Mouse (Mus musculus): ENCODE results near the gene Slc16a12. TPM values are rescaled to one million over a fixed set of nuclear protein-coding genes. Genes with fewer than 3 reads are reported as not detected.
A peak's percentile ranks its signal among the peaks of the same experiment; 100 is the strongest.

The Slc16a12 gene
- polyA plus RNA-seq (2015; fragmentation: Nextera tagmentation; extraction: Ambion mirVana), result 4.9 and 5.7 TPM in 2 replicates

DNA sequence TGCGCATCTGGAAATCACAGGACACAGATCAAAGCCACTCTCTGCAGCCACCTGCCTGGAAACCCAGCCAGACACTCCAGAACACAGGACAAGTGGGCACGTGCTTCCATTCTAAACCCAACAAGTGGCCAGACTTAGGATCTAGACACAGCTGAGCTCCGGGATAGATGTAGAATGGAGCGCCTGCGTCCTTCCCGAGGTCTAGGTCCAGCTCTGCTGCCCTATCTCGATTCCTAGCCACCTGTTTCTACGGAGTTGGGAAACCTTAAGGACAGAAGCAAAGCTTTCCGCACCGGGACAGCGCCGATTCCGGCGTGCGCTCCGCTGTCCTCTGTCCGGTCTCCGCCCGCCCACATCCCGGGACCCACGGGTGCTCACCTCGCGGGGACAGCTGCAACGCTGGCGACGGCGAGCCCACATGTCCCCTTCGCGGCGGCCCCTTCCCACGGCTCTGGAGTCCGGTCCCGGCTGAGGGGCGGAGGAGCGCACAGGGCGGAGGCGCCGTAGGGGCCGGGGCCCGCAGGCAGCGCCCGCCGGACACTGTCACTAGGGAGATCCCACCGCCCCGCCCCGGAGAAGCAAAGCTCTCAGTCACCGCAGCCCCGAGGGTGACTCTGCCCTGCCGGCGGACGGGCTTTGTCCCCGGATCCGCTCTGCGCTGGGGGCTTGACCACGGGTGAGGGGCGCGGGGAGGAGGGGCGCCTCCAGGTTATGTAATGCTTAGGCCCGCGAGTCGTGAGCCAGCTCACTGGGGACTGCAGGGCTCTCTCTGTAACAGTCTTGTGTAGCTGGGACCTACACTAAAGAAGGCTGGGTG is at the start of gene Slc16a12:
TSS of gene Slc16a12 (minus strand) at position 602 of the 817 bp plus-strand sequence.
- no peaks in the 10 kb centered on the region for H3K27me3 ChIP-seq (ENCODE audit: control insufficient read depth, insufficient read depth, low read length)
- peak within 1 kb of the TSS; percentile 96 for H3K4me2 ChIP-seq (ENCODE audit: low read depth, low read length)
- H3K4me3 ChIP-seq (replicated peaks; ENCODE audit: low read length), result peak within 1 kb of the TSS; percentile 67
- peaks cover 5% of the 10 kb centered on the region; the same call in 1 of the 2 replicates for H3K4me1 ChIP-seq (ENCODE audit: control insufficient read depth, insufficient read depth, low read length)
- peak; percentile 82 for ATAC-seq (ENCODE audit: insufficient read depth, low FRiP score)
- no peaks in the 10 kb centered on the region for H3K36me3 ChIP-seq (ENCODE audit: control insufficient read depth, insufficient read depth, low read length)
- H3K9ac ChIP-seq (ENCODE audit: low read length), result peak within 1 kb of the TSS; percentile 80
- WGBS, result under 1% methylated on average over 60 of the region's 61 CpGs
- H3K9me3 ChIP-seq (replicated peaks; ENCODE audit: control insufficient read depth, low read length), result no peaks in the 10 kb centered on the region
- peak within 1 kb of the TSS; percentile 47; the same call in 1 of the 2 replicates for H3K27ac ChIP-seq (ENCODE audit: low read length)

DNA sequence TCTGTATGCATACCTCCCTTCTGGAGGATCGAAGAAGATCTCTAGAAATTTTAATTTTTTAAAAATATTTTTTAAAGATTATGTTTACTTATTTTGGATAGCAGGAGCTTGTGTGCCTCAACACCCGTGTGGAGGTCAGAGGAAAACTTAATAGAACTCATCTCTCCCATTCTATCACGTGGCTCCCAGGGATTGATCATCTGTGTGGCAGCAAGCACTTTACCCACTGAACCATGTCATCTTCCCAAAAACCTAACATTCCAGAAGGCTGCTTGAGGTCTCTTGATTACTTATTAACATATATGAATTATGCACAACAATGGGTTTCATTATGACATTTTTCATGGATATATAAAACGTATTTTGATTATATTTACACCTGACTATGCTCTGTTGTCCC is 49.3 kb upstream of the Slc16a12 start:
- Histone ChIP-seq H3K4me2 (ENCODE audit: low read depth, low read length) (no peak overlapping the region), H3K9ac (ENCODE audit: low read length) (no peak overlapping the region), H3K27ac (ENCODE audit: low read length) (no peak overlapping the region), H3K4me1 (ENCODE audit: control insufficient read depth, insufficient read depth, low read length) (no peaks in the 10 kb centered on the region), H3K4me3 (replicated peaks; ENCODE audit: low read length) (no peak overlapping the region), H3K27me3 (ENCODE audit: control insufficient read depth, insufficient read depth, low read length) (no peaks in the 10 kb centered on the region), H3K36me3 (ENCODE audit: control insufficient read depth, insufficient read depth, low read length) (no peaks in the 10 kb centered on the region), H3K9me3 (replicated peaks; ENCODE audit: control insufficient read depth, low read length) (no peaks in the 10 kb centered on the region)
- WGBS, result 85% methylated on average over 4 of the region's 4 CpGs
- ATAC-seq (ENCODE audit: insufficient read depth, low FRiP score), result no peak

DNA sequence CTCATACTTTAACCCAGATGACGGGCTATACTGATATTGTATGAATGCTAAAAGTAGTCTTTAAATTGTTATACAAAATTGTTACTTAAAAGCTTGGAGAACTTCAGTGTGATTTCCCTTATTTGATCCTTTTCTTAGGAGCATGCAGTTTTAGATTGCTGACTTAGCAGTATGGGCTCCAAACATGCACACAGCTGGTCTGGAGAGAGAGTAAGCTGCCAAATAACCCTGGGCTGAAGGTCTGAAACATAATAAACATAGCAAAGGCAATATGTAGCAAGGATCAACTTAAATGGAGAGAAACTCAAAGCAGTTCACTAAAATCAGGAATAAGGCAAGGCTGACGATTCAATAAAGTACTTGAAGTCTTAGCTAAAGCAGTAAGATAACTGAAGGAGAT is 35.4 kb upstream of the Slc16a12 start:
- no peak for ATAC-seq (ENCODE audit: insufficient read depth, low FRiP score)
- WGBS, result 72% methylated on average over 2 of the region's 2 CpGs
- Histone ChIP-seq H3K27me3 (ENCODE audit: control insufficient read depth, insufficient read depth, low read length) (no peaks in the 10 kb centered on the region), H3K4me3 (replicated peaks; ENCODE audit: low read length) (no peak overlapping the region), H3K27ac (ENCODE audit: low read length) (no peak overlapping the region), H3K9me3 (replicated peaks; ENCODE audit: control insufficient read depth, low read length) (no peaks in the 10 kb centered on the region), H3K4me2 (ENCODE audit: low read depth, low read length) (no peak overlapping the region), H3K4me1 (ENCODE audit: control insufficient read depth, insufficient read depth, low read length) (no peaks in the 10 kb centered on the region), H3K9ac (ENCODE audit: low read length) (no peak overlapping the region), H3K36me3 (ENCODE audit: control insufficient read depth, insufficient read depth, low read length) (no peaks in the 10 kb centered on the region)

DNA sequence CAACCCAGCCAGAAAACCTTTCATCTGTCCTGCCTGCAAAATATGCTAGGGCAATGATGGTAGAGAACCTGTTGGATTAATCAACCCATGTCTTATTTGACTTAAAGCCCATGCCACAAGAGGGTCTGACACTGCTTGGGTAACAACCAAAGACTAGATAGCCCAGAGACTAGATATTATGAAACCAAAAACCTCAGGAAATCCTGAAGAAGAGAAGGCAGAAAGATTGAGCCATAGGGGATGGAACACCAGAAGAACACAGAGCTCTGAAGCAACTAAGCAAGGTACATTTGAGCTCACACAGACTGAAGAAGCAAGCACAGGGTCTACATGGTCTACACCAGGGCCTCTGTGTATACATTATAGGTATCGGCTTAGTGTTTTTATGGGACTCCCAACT is 31.9 kb upstream of the Slc16a12 start:
- Histone ChIP-seq H3K4me2 (ENCODE audit: low read depth, low read length) (no peak overlapping the region), H3K4me3 (replicated peaks; ENCODE audit: low read length) (no peak overlapping the region), H3K27ac (ENCODE audit: low read length) (no peak overlapping the region), H3K9me3 (replicated peaks; ENCODE audit: control insufficient read depth, low read length) (no peaks in the 10 kb centered on the region), H3K4me1 (ENCODE audit: control insufficient read depth, insufficient read depth, low read length) (no peaks in the 10 kb centered on the region), H3K9ac (ENCODE audit: low read length) (no peak overlapping the region), H3K36me3 (ENCODE audit: control insufficient read depth, insufficient read depth, low read length) (no peaks in the 10 kb centered on the region), H3K27me3 (ENCODE audit: control insufficient read depth, insufficient read depth, low read length) (no peaks in the 10 kb centered on the region)
- WGBS, result 96% methylated on average over 1 of the region's 1 CpGs
- no peak for ATAC-seq (ENCODE audit: insufficient read depth, low FRiP score)

DNA sequence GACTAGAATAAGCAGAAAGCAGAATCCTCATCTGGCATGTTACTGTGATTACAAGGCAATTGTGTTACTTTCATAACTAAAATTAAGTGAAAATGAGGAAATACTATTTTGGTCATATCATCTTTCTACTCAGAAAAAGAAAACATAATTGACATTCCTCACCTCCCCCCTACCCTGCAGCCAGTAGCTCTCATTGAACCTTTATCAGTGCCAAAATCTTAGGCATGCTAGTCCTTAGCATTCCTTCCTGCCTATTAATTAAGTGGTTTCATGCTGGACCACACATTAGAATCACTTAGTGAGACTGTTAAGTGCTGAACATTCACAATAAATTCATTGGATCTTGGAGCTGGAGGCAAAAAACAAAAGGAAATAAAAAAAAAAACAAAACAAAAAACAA is 31.0 kb upstream of the Slc16a12 start:
- no peak overlapping the region for H3K9ac ChIP-seq (ENCODE audit: low read length)
- no peaks in the 10 kb centered on the region for H3K27me3 ChIP-seq (ENCODE audit: control insufficient read depth, insufficient read depth, low read length)
- no peaks in the 10 kb centered on the region for H3K9me3 ChIP-seq (replicated peaks; ENCODE audit: control insufficient read depth, low read length)
- no peaks in the 10 kb centered on the region for H3K36me3 ChIP-seq (ENCODE audit: control insufficient read depth, insufficient read depth, low read length)
- no peak for ATAC-seq (ENCODE audit: insufficient read depth, low FRiP score)
- no peak overlapping the region for H3K4me3 ChIP-seq (replicated peaks; ENCODE audit: low read length)
- H3K4me2 ChIP-seq (ENCODE audit: low read depth, low read length), result no peak overlapping the region
- no peak overlapping the region for H3K27ac ChIP-seq (ENCODE audit: low read length)
- no peaks in the 10 kb centered on the region for H3K4me1 ChIP-seq (ENCODE audit: control insufficient read depth, insufficient read depth, low read length)

DNA sequence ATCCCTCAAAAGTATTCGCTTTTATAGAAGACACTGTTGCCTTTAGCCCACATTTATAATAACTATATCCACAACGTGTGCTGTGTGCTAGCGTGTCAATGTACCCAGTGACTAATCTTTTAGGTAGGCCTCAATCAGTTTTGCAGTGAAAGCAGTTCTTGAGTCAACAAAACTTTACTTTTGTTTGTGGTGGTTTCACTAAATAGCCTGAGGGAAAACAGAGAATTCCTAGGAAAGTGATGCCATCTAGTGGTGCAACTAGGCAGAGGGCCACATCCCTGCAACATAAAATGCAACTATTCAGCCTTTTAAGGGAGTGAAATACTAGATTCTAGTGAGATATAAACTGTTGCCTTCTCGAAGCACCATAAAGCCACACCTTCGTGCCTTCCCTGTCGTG is 25.7 kb upstream of the Slc16a12 start:
- H3K36me3 ChIP-seq (ENCODE audit: control insufficient read depth, insufficient read depth, low read length), result no peaks in the 10 kb centered on the region
- H3K27ac ChIP-seq (ENCODE audit: low read length), result no peak overlapping the region
- H3K9ac ChIP-seq (ENCODE audit: low read length), result no peak overlapping the region
- H3K4me2 ChIP-seq (ENCODE audit: low read depth, low read length), result no peak overlapping the region
- no peak overlapping the region for H3K4me3 ChIP-seq (replicated peaks; ENCODE audit: low read length)
- WGBS, result 17% methylated on average over 6 of the region's 6 CpGs
- ATAC-seq (ENCODE audit: insufficient read depth, low FRiP score), result peak; percentile 25; the same call in 1 of the 2 replicates
- no peaks in the 10 kb centered on the region for H3K9me3 ChIP-seq (replicated peaks; ENCODE audit: control insufficient read depth, low read length)
- H3K4me1 ChIP-seq (ENCODE audit: control insufficient read depth, insufficient read depth, low read length), result no peaks in the 10 kb centered on the region
- H3K27me3 ChIP-seq (ENCODE audit: control insufficient read depth, insufficient read depth, low read length), result no peaks in the 10 kb centered on the region

DNA sequence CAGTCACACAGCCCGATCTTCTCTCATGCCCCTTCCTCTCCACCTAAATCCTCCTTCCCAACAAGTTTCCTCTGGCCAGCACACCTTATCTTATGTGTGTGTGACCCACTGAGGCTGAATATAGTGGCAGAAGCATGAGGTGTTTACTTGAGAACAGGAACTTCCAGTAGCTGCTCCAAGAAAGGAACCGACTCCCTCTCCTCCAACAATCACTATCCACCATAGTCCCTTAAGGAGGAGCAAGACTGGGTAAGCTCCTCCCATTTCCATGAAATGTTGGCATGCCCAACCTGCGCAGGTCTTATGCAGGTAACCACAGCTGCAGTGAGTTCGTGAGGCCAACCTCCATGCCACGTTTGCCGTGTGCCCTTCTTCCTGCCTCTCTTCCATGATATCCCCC is 23.7 kb upstream of the Slc16a12 start:
- no peak for ATAC-seq (ENCODE audit: insufficient read depth, low FRiP score)
- H3K27ac ChIP-seq (ENCODE audit: low read length), result no peak overlapping the region
- H3K36me3 ChIP-seq (ENCODE audit: control insufficient read depth, insufficient read depth, low read length), result no peaks in the 10 kb centered on the region
- H3K9me3 ChIP-seq (replicated peaks; ENCODE audit: control insufficient read depth, low read length), result no peaks in the 10 kb centered on the region
- no peak overlapping the region for H3K4me3 ChIP-seq (replicated peaks; ENCODE audit: low read length)
- no peak overlapping the region for H3K4me2 ChIP-seq (ENCODE audit: low read depth, low read length)
- no peak overlapping the region for H3K9ac ChIP-seq (ENCODE audit: low read length)
- no peaks in the 10 kb centered on the region for H3K27me3 ChIP-seq (ENCODE audit: control insufficient read depth, insufficient read depth, low read length)
- 77% methylated on average over 6 of the region's 6 CpGs for WGBS
- H3K4me1 ChIP-seq (ENCODE audit: control insufficient read depth, insufficient read depth, low read length), result no peaks in the 10 kb centered on the region

DNA sequence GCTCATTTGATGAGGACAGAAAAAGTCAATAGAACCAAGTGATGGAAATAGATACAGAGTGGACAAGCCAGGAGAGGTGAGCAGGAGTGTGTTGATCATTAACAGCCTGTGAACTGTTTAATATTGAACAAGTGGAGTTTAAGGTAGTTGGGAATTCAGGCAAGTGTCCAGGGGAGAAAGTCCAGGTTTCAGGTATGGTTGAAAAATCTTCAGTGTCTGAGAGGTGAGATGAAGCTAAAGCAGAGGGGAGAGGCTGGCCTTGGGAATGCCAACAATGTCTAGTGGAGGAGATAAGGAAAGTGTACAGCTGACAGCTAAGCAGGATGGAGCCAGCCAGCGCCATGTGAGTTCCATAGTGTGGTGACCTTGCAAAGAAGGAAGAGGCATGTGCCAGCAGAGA is 11.7 kb upstream of the Slc16a12 start:
- Histone ChIP-seq H3K27me3 (ENCODE audit: control insufficient read depth, insufficient read depth, low read length) (no peaks in the 10 kb centered on the region), H3K9me3 (replicated peaks; ENCODE audit: control insufficient read depth, low read length) (0 out of 2 replicates have a peak, but pooled peaks cover 4% of the 10 kb centered on the region), H3K4me1 (ENCODE audit: control insufficient read depth, insufficient read depth, low read length) (no peaks in the 10 kb centered on the region), H3K36me3 (ENCODE audit: control insufficient read depth, insufficient read depth, low read length) (no peaks in the 10 kb centered on the region), H3K9ac (ENCODE audit: low read length) (no peak overlapping the region), H3K27ac (ENCODE audit: low read length) (no peak overlapping the region), H3K4me2 (ENCODE audit: low read depth, low read length) (no peak overlapping the region), H3K4me3 (replicated peaks; ENCODE audit: low read length) (no peak overlapping the region)
- WGBS, result 59% methylated on average over 1 of the region's 1 CpGs
- no peak for ATAC-seq (ENCODE audit: insufficient read depth, low FRiP score)

DNA sequence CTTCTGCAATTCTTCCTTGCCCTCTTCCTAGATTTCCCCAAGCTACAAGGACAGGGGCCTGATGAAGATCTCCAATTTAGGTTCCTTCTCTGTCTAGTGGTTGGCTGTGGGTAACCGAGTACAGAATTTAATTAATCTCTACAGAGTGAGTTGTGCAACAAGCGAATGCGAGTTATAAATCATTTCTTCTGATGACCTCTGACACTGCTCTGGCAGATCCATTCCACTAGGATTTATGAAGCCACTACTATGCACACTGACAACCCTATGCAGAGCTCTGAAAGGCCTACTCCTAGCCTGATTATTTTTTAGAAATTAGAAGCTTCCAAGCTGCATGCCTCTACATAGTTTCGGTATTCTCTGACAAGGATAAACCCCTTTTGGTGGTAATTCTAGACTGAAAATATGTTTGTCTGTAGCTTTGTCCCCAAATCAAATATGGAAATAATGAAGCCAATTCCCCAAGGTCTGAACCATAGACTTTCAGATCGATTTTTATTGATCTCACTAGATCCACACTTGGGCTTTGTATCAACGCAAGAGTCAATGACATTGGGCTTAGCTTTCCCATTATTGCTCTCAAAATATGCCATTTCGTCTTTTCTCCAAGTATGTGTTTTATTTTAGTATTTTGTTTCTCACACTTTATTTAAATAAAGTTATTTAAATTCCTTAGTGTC is 9.6 kb upstream of the Slc16a12 start:
- 0 out of 2 replicates have a peak, but pooled peaks cover 4% of the 10 kb centered on the region for H3K9me3 ChIP-seq (replicated peaks; ENCODE audit: control insufficient read depth, low read length)
- no peak overlapping the region for H3K9ac ChIP-seq (ENCODE audit: low read length)
- no peaks in the 10 kb centered on the region for H3K36me3 ChIP-seq (ENCODE audit: control insufficient read depth, insufficient read depth, low read length)
- no peaks in the 10 kb centered on the region for H3K27me3 ChIP-seq (ENCODE audit: control insufficient read depth, insufficient read depth, low read length)
- H3K27ac ChIP-seq (ENCODE audit: low read length), result no peak overlapping the region
- H3K4me3 ChIP-seq (replicated peaks; ENCODE audit: low read length), result no peak overlapping the region
- no peak for ATAC-seq (ENCODE audit: insufficient read depth, low FRiP score)
- 77% methylated on average over 7 of the region's 7 CpGs for WGBS
- H3K4me1 ChIP-seq (ENCODE audit: control insufficient read depth, insufficient read depth, low read length), result 0 out of 2 replicates have a peak, but pooled peaks cover 4% of the 10 kb centered on the region
- no peak overlapping the region for H3K4me2 ChIP-seq (ENCODE audit: low read depth, low read length)

Measured in stomach, embryonic 16.5 days (tissue).